Mouse (Mus musculus): ENCODE data around the gene Clybl.

Clybl gene

GRCm38 (mm10) chr14:122427654-122428053 is 246.2 kb downstream of the Clybl start:
- no peak for DNase-seq (ENCODE audit: low spot score)

GRCm38 (mm10) chr14:122432558-122432957 is 251.1 kb downstream of the Clybl start:
- no peak for DNase-seq (ENCODE audit: low spot score)

GRCm38 (mm10) chr14:122434039-122434438 is 252.5 kb downstream of the Clybl start:
- DNase-seq (ENCODE audit: low spot score) = no peak

- no peak for DNase-seq (ENCODE audit: low spot score)
Measured at GRCm38 (mm10) chr14:122436850-122437249, 255.3 kb downstream of the Clybl start.

- DNase-seq (ENCODE audit: low spot score) = no peak
Measured at GRCm38 (mm10) chr14:122449601-122450495, 268.3 kb downstream of the Clybl start.

GRCm38 (mm10) chr14:122450496-122451382 is 269.2 kb downstream of the Clybl start, which contains the start of gene Gm5089:
Gene Gm5089 (minus strand): TSS chr14:122451115.
- DNase-seq (ENCODE audit: low spot score) = no peak

- DNase-seq (ENCODE audit: low spot score) = no peak
Measured at GRCm38 (mm10) chr14:122451551-122452145, 270.1 kb downstream of the Clybl start.

Data from T-cell, adult 2 months (primary cell).